Mouse (Mus musculus) MEL (cell line): ENCODE measurements around the gene Acap1.

Source experiments
- CTCF ChIP-seq, 3 experiments: IDR thresholded peaks in 2 of 3; conservative IDR thresholded peaks in 1 of 3; 2 replicates each; pipeline ENCODE4 v1.5.1; 2011 to 2012; ENCODE audit warnings: low read length in 3 of 3, low read depth in 2 of 3, mild to moderate bottlenecking in 2 of 3, improper control_type of control experiment in 1 of 3, inconsistent platforms in 1 of 3, mixed read lengths in 1 of 3, moderate library complexity in 1 of 3; ENCODE audit not compliant: control insufficient read depth in 1 of 3, insufficient read depth in 1 of 3, poor library complexity in 1 of 3, severe bottlenecking in 1 of 3
- JUND ChIP-seq: IDR thresholded peaks from 2 replicates; pipeline ENCODE4 v1.6.1; 2011; ENCODE audit warnings: low read depth, mild to moderate bottlenecking, improper control_type of control experiment, low read length
- POLR2A ChIP-seq, 2 experiments: IDR thresholded peaks; 2 replicates each; pipeline ENCODE4 v1.6.1; 2011 to 2012; ENCODE audit warnings: low read length in 2 of 2, mild to moderate bottlenecking in 2 of 2, control low read depth in 1 of 2, improper control_type of control experiment in 1 of 2, low read depth in 1 of 2, moderate library complexity in 1 of 2; ENCODE audit not compliant: control insufficient read depth in 1 of 2, insufficient read depth in 1 of 2, poor library complexity in 1 of 2
- POLR2AphosphoS2 ChIP-seq: IDR thresholded peaks from 2 replicates; pipeline ENCODE4 v1.6.1; 2011; ENCODE audit warnings: low read length, improper control_type of control experiment
- RAD21 ChIP-seq: IDR thresholded peaks from 2 replicates; pipeline ENCODE4 v1.6.1; 2011; ENCODE audit warnings: mild to moderate bottlenecking, low read depth, low read length, improper control_type of control experiment
- TCF12 ChIP-seq: IDR thresholded peaks from 2 replicates; pipeline ENCODE4 v1.6.1; 2014; ENCODE audit warnings: low read depth, mild to moderate bottlenecking, inconsistent platforms, low read length, improper control_type of control experiment, moderate library complexity
- USF1 ChIP-seq: IDR thresholded peaks from 2 replicates; pipeline ENCODE4 v1.6.1; 2014; ENCODE audit warnings: low read depth, mild to moderate bottlenecking, inconsistent platforms, low read length, improper control_type of control experiment, moderate library complexity

DNA sequence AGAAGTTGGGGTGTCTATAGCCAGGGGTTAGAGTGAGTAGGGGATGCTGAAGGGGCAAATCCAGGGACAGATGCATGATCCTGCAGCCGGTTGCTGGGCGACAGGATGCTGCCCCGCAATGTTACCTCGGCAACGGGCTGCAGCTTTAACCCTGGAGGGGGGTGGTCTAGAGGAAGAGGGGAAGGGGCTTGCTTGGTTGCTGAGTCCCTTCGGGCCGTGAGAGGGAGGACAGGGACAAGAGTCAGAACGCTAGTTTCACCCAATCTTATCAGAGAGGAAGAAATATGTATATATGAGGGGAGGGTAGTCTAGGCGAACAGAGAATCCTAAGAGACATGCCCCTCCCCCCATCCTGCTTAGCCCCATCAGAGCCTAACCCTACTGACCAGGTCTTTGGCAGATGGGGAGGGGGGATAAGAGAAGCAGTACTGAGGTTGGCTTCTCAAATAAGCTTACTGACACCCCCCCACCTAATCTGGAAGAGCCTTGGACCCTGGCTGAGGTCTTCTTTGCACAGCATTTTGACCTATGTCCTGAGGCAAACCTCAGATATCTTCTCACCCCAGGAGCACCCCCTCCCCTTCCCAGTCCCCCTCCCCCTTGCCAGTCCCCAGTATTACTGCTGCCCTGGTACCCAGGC, 59.9 kb downstream of the Acap1 start:
- TF ChIP-seq CTCF (IDR thresholded peaks at IDR 0.05 in 2 of 3, conservative IDR thresholded peaks at IDR 0.05 in 1 of 3; ENCODE audit: control insufficient read depth in 1 of 3, insufficient read depth in 1 of 3, low read depth in 2 of 3, low read length in 3 of 3, poor library complexity in 1 of 3, severe bottlenecking in 1 of 3): no peak
- TF ChIP-seq POLR2AphosphoS2: no peak
- no peak for TF ChIP-seq POLR2A (IDR thresholded peaks at IDR 0.05; ENCODE audit: control insufficient read depth in 1 of 2, insufficient read depth in 1 of 2, low read depth in 1 of 2, low read length in 2 of 2, poor library complexity in 1 of 2)
- TF ChIP-seq USF1: no peak
- no peak for TF ChIP-seq RAD21
- no peak for TF ChIP-seq TCF12
- TF ChIP-seq JUND: no peak
